Mouse (Mus musculus): ENCODE measurements around the gene Cdk5rap1.

The Cdk5rap1 gene

DNA sequence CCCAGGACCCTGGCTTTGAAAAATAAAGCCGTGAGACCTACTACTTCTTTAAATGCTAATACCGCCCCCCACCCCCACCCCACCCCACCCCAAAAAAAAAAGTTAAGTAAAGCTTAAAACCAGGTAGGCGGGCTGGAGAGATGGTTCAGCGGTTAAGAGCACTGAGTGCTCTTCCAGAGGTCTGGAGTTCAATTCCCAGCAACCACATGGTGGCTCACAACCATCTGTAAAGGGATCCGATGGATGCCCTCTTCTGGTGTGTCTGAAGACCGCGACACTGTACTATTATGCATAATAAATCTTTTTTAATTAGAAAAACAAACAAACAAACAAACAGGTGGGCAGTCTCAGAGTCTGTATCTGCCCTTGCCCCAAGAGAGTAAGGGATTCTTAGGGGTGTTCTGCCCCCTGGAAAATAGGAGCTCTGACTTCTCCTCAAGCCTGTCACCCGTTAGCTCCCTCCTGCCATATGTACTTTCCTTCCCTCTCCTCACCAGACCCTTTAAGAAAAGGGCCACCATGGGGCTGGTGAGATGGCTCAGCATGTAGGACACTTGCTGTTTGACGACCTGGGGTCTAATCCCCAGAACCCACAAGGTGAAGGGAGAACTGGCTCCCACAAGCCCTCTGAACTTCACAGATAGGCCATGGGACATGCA lies at the start of gene Cdk5rap1:
Cdk5rap1 (minus strand) TSS at position 169 of the 659 bp plus-strand sequence.
- DNase-seq (ENCODE audit: low read depth, low spot score) = no peak

DNA sequence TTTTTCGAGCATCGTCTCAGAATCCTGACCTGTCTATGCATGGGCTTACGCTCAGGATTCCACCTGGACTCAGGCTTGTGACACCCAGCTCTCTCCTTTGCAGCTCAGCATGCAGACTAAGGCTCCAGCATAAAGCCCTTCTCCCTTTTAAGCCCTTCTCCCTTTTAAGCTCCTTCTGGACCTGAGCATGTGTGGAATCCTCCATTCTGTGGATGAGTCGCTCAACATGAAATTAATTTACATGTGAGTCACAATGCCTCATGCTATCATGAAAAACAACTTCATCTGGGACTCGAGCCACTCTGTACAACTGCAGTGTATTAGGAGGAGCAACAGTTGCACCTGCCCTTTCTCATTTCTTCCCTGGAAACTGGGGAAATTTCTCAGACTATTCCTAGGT lies 49.4 kb upstream of the Cdk5rap1 start:
- DNase-seq (ENCODE audit: low read depth, low spot score) = no peak

DNA sequence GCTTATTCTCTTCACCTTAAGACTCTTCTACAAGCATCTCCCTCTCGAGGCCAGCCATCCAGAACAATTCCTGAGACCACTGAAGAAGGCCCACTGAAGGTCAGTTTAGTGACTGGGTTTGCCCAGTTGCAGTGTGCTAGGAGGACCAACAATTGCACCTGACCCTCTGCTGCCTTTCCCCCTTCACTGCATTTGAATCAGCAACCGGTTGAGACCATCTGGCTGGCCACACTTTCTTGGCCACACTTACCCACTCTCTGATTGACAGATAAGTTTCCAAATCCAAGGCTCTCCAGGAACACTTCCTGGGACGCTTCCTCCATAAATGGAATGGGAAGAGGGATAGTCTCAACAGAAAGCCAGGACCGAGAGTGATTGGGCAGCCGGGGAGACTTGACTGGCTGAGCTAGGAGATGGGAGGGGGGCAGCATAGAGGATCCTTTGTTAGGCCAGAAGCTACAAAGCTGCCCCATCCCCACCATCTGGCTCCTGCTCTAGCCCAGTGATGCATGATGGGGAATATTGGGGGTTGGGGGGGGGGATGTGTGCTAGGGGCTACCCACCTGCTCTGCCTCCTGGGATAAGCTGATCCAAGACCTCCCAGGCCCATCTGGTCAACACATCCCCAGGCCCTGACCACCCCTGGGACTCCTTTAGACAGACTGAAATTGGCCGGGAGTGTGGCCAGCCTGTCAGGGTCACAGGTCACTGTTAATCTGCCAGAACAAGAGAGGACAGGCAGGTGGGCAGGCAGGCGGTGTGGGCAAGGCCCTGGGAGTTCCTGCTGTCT lies 48.3 kb upstream of the Cdk5rap1 start:
- DNase-seq (ENCODE audit: low read depth, low spot score) = no peak

DNA sequence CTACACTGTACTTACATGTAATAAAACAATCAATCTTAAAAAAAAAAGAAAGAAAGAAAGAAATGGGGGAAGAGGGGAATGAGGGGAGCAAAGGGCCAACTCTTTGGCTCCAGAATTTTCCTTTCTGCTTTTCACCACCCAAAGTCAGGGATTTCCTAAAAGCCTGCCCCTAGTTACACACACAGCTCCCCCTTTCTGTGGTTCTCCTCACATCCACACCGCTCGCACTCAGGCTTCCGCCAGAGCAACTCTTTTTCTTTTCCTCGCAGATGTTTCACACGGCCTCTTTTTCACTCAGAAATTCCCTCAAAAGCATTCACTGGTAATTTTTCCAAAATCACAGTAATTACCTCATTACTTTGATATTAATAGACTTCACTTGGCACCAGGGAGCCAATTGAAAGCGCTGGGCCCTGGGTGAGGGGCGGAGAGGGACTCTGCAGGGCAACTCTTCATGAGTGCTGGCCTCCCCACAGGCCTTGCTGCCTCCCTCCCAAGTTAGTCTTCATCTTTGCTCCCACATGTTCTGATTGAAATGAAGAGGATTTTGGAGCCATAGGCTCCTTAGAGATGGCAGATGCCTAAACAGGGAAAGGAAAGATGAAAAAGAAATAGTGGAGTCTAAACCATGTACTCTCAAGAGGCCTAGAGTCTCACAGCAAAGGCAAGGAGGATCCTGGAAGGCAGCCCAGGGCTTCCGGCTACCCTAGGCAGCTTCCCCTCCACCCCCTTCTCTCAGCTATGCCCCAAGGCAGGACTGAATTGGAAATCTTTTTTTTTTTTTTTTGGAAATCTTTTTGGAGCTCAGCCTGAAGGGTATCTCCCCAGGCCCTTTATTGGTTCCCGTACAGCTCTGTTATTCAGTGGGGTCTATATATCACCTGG lies 47.1 kb upstream of the Cdk5rap1 start:
- DNase-seq (ENCODE audit: low read depth, low spot score) = no peak

DNA sequence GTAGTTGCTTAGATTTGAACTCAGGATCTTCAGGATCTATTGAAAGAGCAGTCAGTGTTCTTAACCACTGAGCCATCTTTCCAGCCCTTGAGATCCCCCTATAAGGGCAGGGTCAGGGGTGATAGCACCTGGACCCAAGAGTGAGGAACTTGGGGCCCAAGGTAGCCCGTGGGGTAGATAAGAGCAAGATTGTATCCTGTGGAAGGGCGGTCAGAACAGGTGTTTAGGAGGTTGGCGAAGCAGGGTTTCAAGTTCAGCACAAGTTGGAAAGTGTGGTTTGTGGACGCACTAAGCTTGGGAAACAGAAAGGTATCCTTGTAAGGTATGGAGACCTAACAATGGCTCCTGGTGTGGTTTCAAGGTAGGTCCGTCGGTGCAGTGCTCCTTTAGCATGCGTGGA lies 45.2 kb upstream of the Cdk5rap1 start:
- no peak for DNase-seq (ENCODE audit: low read depth, low spot score)

DNA sequence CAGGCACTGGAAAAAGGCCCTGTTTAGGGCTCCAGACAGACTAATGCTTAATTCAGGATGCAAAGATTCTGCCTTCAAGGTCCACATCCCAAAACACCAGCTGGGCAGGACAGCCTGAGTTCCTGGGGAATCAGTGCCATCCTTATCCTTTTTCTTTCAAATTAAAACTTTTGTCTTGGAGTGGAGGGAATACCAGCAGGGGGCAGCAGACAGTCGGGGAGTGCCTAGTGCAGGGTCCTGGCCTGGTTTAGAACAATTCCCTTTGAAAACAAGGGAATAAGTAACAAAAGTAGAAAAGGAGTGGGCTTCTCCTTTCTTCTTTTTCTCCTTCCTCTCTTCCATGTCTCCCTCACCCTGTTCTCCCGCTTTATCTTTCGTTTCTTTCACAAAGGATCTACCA lies 44.3 kb upstream of the Cdk5rap1 start:
- no peak for DNase-seq (ENCODE audit: low read depth, low spot score)

DNA sequence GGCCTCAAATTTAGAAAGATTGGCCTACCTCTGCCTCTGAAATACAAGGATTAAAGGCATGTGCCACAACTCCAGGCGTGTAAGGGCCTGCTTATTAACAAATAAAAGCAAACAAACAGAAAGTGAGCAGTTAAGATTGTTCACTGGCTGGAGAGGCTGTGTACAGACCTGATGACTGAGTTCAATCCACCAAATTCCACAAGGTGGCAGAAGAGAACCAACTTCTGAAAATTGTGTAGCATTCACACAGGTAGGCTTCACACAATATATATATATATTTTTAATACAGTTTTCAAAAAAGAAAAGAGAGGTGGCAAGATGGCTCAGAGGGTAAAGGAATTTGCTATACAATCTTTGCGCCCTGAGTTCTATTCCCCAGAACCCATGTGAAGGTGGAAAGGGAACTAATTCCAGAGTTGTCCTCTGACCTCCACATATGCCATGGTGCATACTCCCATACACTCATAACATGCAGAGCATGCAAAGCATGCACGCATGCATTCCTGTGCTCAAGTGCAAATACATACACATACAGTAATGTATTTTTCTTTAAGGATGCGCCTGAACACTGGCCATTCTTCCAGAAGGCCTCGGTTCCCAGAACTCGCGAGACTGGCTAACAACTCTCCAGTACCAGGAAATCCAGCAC lies 39.3 kb upstream of the Cdk5rap1 start:
- DNase-seq (ENCODE audit: low read depth, low spot score) = no peak

DNA sequence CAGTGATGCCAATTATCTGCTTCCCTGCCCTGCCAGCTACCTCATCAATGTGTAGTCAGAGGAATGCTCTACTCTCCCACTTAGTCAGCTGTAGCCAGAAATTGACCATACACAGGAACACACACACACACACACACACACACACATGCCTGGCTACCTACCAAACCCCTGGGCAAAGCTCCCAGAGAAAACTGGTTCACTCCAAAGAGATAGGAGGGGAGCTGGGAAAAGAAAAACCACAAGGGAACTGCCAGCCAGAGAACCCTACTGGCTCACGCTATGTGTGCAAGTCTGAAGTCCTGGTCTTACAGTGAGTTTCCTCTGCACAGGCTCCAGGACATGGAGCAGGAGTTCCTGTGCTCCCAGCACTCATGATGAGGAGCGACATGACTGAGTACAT lies 37.5 kb upstream of the Cdk5rap1 start:
- no peak for DNase-seq (ENCODE audit: low read depth, low spot score)

DNA sequence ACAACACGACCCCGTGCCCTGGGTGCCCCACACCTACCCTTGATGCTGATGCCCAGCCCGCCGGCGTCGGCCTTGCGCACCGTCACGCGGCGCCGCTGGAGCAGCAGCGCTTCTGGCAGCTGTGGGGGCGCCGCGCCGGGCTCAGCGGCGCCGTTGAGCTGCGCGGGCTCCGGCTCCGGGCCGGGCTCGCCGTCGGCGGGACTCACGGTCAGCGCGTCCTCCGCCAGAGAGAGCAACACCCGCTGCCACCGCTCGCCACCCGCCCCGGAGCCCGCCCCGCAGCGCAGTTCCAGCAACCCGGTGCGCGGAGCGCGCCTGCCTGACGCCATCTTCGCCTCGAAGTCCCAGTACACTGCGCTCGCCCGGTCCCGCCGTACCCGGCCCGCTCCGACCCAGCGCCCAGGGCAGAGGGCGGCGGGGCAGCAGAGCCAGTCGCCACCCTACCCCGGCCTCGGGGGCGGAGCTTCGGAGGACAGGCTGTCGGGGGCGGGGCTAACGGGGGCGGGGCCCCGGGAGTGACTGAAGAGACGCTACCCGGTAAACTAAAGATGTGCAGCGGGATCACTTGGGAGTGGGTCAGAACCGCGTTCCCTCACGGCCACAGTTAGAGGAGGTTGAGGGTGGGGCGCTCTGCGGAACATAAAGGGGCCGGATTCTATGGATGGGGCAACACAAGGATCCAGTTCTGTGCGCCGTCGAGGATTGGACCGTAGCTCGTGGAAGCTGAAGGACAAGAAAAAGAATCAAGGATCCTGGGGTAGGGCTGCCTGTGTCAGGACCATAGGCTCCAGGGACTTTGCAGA lies 35.0 kb upstream of the Cdk5rap1 start, which contains the start of gene Snta1:
Snta1 (minus strand) TSS at position 457 of the 803 bp plus-strand sequence.
- peak; percentile 86 for DNase-seq (ENCODE audit: low read depth, low spot score)

DNA sequence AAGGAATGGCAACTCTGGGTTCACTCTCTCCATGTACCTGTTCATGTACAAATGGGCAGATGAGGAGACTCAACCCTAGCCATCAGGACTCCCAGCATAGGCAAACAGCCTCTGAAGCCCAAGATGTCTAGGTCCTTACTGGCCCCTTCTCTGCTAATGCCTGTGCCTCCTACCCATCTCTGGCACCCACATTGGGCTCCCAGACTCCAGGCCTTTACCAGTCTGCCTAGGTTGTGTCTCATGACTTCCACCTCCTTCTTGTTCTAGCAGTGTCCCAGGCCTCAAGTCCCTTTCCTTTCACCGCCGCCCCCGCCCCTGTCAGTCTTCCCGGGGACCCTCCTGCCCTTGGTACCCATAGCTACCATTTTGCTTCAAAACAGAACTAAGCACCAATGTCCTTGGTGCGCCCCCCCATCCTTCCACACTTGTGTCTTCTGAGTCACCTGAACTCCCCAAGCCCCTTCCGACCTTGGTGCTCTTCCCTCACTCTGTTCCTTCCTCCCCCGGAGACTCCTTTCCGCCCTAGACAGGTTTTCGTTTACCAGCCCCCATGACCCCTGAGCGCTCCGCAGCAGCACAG lies 34.3 kb upstream of the Cdk5rap1 start:
- DNase-seq (ENCODE audit: low read depth, low spot score) = no peak

DNA sequence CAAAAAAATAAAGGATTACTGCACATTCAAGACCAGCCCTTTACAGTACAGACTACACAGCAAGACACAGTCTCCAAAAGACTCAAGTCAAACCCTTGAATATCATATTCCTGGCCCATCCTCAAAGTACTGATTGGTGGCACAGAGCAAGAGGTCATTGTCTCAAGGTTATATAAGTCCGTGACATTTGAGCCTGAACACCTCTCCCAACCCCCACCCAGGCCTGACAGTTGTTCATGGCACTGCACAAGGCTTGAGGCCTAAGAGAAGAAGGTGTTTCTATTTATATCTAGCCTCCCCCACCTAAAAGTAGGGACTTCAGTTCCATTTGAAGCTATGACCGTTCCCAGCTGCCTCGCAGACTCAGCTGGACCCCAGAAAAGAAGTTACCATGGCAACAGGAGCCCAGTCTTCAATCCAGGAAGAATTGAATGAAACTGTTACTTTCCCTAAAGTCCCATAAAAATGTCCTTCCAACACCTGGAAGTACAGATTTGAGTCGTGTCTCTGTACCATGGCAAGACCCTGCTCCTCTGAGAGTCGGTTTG lies 32.7 kb upstream of the Cdk5rap1 start:
- DNase-seq (ENCODE audit: low read depth, low spot score) = peak; percentile 82

DNA sequence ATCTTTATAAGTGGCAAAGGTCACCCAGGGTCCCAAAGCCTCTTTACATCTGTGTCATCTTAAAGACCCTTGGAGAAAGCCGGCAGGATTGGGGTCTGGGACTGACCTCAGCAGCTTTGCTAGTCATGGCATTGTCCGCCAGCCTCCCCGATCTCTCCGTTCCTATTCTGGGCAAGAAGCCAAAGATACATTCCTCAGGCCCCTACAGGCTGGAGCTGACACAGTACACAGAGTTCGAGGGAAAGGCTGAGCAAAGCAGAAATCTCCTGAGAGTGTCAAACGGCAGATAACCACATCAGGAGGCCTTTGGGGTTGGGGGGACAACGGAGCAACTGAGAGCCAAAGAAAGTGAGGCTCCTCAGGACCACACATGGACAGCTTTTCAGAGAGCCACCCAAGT lies 30.0 kb upstream of the Cdk5rap1 start:
- peak; percentile 82 for DNase-seq (ENCODE audit: low read depth, low spot score)

DNA sequence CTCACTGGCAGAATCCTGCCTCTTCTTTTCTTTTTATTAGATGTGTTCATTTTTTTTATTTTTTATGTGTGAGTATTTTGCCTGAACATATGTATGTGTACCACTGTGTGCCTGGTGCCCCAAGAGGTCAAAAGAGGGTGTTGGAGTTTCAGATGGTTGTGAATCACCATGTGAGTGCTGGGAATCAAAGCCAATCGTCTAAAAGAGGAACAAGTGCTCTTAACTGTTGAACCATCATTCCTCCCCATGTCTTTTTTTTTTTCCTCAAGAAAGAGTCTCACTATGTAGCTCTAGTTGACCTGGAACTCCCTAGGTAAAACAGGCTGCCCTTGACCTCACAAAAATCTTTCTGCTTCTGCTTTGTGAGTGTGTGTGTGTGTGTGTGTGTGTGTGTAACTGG lies 29.2 kb upstream of the Cdk5rap1 start:
- DNase-seq (ENCODE audit: low read depth, low spot score) = no peak

DNA sequence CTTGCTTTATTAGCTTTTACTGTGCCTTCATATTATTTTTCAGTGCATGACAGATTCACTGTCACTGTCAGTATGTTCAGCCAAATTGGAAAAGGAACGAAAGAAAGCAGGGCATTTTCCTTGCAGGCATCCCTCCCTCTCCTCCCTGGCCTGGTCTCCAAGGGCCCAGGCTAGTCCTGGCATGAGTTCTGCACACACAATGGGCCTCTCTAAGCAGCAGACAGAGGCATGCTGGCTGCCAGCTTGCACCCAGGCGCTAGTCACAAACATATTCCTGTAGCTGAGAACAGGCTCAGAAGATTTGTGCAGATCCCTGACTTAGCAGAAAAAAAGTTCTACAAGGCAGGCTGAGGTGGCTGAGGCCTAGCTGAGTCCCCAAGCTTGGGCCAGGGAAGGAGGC lies 26.5 kb upstream of the Cdk5rap1 start:
- DNase-seq (ENCODE audit: low read depth, low spot score) = no peak

DNA sequence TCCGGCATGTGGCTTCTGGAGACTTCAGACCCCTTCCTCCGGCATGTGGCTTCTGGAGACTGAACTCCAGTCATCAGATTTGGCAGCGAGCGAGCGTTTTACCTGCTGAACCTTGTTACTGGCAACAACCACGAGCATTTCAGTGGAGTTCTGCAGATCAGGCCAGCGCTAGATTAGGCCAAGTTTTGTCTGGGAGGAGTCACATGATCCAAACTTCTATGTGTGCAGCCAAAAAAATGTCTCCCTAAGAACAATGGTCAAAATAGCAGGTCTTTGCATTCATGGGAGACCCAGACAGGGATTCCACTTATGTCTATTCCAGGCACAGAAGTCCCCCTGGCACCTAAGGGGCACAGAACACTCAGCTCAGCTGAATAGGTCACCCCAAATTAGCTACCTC lies 25.5 kb upstream of the Cdk5rap1 start:
- DNase-seq (ENCODE audit: low read depth, low spot score) = no peak

DNA sequence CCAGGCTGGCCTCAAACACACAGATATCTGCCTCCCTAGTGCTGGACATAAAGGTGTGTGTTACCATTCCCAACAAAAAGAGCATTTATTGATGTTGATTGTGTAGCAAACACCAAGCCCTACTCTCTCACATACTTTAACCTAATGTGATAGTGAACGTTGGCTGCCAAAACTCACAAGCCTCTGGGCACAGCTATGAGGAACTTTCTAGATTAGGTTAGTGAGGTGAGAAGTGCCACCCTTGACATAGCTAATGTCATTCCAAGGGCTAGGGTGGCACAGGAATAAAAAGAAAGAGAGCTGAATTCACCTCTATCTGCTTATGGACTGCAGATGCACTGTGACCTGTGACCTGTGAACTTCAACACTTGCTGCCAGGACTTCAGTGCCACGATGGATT lies 23.7 kb upstream of the Cdk5rap1 start:
- DNase-seq (ENCODE audit: low read depth, low spot score) = no peak

DNA sequence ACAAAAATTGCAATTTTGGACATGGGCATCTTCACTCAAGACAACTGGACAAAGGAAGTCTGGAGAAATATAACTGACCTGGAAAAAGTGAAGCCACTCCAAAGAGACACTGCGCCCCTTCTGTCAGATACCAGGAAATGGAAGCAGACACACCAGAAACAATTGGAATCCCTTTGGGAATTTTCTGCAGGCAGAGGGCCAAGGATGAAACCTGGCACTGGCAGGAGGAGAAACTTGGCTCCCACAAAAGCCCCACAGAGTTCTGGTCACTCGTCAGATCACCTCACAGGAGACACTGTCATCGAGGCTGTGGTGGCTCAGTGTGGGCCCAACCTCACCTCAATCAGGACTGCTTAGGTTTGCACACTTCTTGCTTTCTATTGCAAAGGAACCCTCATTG lies 21.8 kb upstream of the Cdk5rap1 start:
- DNase-seq (ENCODE audit: low read depth, low spot score) = no peak

DNA sequence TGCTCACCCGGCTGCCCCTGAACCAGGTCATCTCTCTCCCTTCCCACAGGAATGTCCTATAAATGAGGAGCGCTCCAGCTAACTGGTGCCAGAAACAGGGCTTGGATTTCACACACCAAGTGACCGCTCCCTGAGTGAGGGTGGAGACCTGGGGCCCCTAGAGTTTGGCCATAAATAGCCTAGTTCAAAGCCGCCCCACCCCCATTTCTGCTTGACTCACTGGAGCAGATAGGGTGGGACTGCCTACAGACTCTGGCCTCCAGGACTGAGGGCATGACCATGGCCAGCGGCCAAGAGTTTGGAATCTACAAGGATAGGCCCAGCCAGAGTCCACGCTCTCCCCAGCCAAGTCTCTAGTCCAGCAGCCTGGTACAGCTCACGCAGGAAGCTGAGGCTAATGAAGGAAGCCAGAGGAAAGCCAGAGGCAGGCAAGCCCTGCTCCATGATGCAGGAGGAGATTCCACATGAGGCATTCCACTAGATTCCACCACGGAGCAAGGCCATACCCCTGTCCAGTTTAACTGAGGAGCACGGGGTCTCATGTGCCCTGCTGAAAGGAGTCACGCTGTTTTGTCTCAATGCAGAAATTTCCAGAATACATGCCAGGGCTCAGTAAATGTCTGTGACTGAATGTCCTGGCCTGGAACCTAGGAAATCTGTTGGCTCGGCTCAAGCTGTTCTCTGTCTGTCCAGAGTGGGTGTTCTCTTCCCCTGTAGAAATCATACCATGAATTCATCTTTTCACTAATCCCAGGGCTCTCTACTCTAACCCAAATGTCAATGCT lies 17.6 kb upstream of the Cdk5rap1 start:
- peak; percentile 98 for DNase-seq (ENCODE audit: low read depth, low spot score)

DNA sequence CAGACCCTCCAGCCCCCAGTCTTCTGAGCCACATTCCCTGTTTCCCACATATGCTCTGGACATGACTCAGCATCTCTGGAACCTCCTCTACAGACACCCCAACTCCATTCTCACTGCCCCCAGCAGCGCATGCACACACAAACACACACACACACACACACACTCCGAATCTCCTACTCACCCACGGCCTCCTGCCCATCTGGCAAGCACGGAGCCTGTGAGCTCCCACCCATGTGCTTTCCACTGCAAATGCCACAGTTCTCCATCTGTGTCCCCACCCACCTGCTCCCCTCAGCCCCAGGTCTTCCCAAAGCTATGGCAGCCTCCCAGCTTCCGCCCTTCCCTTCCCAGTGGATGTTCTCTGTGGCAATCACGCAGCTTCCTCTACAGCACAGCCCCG lies 6.3 kb upstream of the Cdk5rap1 start:
- DNase-seq (ENCODE audit: low read depth, low spot score) = no peak

All from skeletal muscle tissue, adult 2 months (tissue).